Mouse (Mus musculus) midbrain, embryonic 13.5 days (tissue): ENCODE data around the gene Olfr922. TPM values are rescaled to one million over a fixed set of nuclear protein-coding genes. Genes with fewer than 3 reads are reported as not detected.

ENCODE experiments used
- ATAC-seq: fragments of 200-750 bp; cut with Nextera tagmentation; 2 replicates; pipeline ENCODE4 v1.8.0; 2017; ENCODE audit warnings: mild to moderate bottlenecking, moderate TSS enrichment, moderate library complexity
- H3K27ac ChIP-seq: fragments of 300-500 bp; sonication (generic); 2 replicates; pipeline ENCODE4 v1.5.1; 2015; ENCODE audit warnings: inconsistent platforms, mild to moderate bottlenecking, moderate library complexity
- H3K27me3 ChIP-seq: fragments of 300-500 bp; sonication (generic); 2 replicates; pipeline ENCODE4 v1.6.1; 2015; ENCODE audit warnings: mild to moderate bottlenecking, inconsistent platforms
- H3K36me3 ChIP-seq: fragments of 300-500 bp; sonication (generic); 2 replicates; pipeline ENCODE4 v1.6.1; 2015; ENCODE audit warnings: mild to moderate bottlenecking, inconsistent platforms
- H3K4me1 ChIP-seq: fragments of 300-500 bp; sonication (generic); replicated peaks from 2 replicates; pipeline ENCODE4 v1.6.1; 2015; ENCODE audit warnings: inconsistent platforms
- H3K4me2 ChIP-seq: fragments of 300-500 bp; sonication (generic); replicated peaks from 2 replicates; pipeline ENCODE4 v1.6.1; 2015; ENCODE audit warnings: moderate library complexity, mild to moderate bottlenecking, inconsistent platforms
- H3K4me3 ChIP-seq: fragments of 300-500 bp; sonication (generic); replicated peaks from 2 replicates; pipeline ENCODE4 v1.5.1; 2015; ENCODE audit warnings: mild to moderate bottlenecking, inconsistent platforms
- H3K9ac ChIP-seq: fragments of 300-500 bp; sonication (generic); replicated peaks from 2 replicates; pipeline ENCODE4 v1.6.1; 2015; ENCODE audit warnings: mild to moderate bottlenecking, inconsistent platforms
- H3K9me3 ChIP-seq: fragments of 300-500 bp; sonication (generic); 2 replicates; pipeline ENCODE4 v1.6.1; 2016; ENCODE audit warnings: mild to moderate bottlenecking, inconsistent platforms
- WGBS: fragments of 180-500 bp; shearing (Covaris S2); methylation state at CpG from one replicate; pipeline ENCODE4 v1.1.7; 2015; 5-methylcytosine and 5-hydroxymethylcytosine counted together
- polyA plus RNA-seq: library from polyadenylated mRNA; unstranded; fragments of >200 nt; fragmentation: Nextera tagmentation; extraction: Ambion mirVana; gene quantifications from 2 replicates; pipeline ENCODE4 v1.2.1, GENCODE M21; 2015

The Olfr922 gene
- not detected in 2 replicates for polyA plus RNA-seq

DNA sequence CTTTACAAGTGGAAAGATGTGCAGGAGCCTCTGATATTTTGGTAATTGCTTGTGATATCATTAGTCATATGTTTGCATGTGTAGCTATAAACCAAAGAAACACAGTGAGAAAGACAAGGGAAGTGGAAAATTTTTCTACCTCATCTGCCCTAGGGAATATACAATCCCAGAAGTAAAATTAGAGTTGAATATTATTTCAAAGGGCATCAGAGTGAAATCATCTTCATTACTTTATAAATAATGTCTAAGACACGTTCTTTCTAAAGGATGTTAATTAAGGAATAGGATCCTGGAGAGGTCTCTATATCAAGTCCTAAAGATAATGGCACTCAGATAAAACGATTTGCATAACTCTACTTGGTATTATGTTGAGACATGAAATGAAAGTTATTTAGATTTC, at the start of gene Olfr922:
Gene Olfr922, plus strand, starts transcription at position 301 of the 400 bp plus-strand sequence.
- 79% methylated on average over 2 of the region's 2 CpGs for WGBS
- no peak for ATAC-seq

DNA sequence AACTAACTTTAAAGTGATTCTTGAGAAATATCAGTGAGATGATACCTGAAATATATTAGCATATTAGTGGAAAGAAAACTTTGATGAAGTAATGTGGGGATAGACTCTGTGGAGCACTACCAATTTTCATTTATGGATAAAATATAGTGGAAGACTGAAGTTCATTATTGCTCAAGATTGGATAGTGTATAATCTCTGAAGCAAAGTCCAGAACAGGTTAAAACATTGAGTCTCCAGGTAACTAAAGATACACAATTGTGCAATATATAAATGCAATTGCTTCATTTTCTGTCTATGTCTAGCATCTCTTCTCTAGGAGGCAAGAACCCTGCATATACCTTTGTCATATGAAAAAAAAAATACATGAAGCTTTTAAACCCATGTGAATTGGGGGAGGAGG, 41.6 kb upstream of the Olfr922 start, which contains the start of gene Olfr921:
Gene Olfr921, plus strand, starts transcription at position 301 of the 400 bp plus-strand sequence.
- no peak within 1 kb of the TSS for H3K4me2 ChIP-seq
- no peaks in the 10 kb centered on the region for H3K4me1 ChIP-seq
- no peaks in the 10 kb centered on the region for H3K36me3 ChIP-seq
- H3K9me3 ChIP-seq, result no peaks in the 10 kb centered on the region
- ATAC-seq, result no peak
- no peak within 1 kb of the TSS for H3K9ac ChIP-seq
- no peak within 1 kb of the TSS for H3K27ac ChIP-seq
- H3K4me3 ChIP-seq, result no peak within 1 kb of the TSS
- no peaks in the 10 kb centered on the region for H3K27me3 ChIP-seq

More for the DNA sequence above, at the start of gene Olfr922:
- H3K4me3 ChIP-seq, result no peak within 1 kb of the TSS
- no peak within 1 kb of the TSS for H3K9ac ChIP-seq
- H3K4me2 ChIP-seq, result no peak within 1 kb of the TSS
- H3K27ac ChIP-seq, result no peak within 1 kb of the TSS
- no peaks in the 10 kb centered on the region for H3K27me3 ChIP-seq
- no peaks in the 10 kb centered on the region for H3K36me3 ChIP-seq
- H3K9me3 ChIP-seq, result no peaks in the 10 kb centered on the region
- no peaks in the 10 kb centered on the region for H3K4me1 ChIP-seq

DNA sequence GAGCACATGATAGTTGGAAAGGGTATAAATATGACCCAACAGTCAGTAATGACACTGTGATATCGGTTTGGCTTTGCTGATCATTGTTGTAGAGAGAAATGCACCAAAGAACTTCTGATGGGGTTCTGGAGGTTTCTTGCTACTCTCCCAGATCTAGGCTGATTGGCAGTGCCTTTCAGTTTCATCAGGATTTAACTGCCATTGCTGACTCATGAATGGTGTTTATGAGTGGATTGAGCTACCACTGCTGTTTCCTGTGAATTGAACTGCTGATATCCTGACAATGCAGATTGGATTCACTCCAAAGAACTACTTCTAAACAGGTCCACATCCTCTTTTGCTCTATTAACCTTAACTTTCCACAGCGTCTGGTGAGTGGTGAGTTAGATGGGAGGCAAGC, 21.7 kb upstream of the Olfr922 start:
- Histone ChIP-seq H3K9ac (no peak overlapping the region), H3K9me3 (no peaks in the 10 kb centered on the region), H3K27ac (no peak overlapping the region), H3K27me3 (no peaks in the 10 kb centered on the region), H3K4me2 (no peak overlapping the region), H3K4me3 (no peak overlapping the region), H3K4me1 (no peaks in the 10 kb centered on the region), H3K36me3 (no peaks in the 10 kb centered on the region)
- ATAC-seq, result no peak
- WGBS, result 90% methylated on average over 2 of the region's 2 CpGs

DNA sequence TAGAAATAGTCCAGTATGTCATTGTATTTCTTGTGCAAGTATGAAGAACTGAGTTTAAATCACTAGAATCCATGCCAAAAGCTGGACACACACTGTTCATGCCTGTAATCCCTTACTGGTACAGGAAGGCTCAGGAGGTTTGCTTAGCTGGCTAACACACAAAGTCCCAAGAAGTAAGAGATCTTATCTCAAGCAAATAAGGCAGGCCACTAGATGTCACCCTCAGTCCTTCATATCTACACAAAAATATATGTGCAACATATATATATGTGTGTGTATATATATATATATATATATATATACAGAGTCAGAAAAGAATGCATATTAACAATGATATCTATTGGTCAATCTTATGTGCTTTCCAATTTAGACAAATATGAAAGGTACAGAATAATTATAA, 8.7 kb upstream of the Olfr922 start:
- Histone ChIP-seq H3K4me3 (no peak overlapping the region), H3K4me2 (no peak overlapping the region), H3K27me3 (no peaks in the 10 kb centered on the region), H3K4me1 (no peaks in the 10 kb centered on the region), H3K36me3 (no peaks in the 10 kb centered on the region), H3K9me3 (no peaks in the 10 kb centered on the region), H3K9ac (no peak overlapping the region), H3K27ac (no peak overlapping the region)
- no peak for ATAC-seq

DNA sequence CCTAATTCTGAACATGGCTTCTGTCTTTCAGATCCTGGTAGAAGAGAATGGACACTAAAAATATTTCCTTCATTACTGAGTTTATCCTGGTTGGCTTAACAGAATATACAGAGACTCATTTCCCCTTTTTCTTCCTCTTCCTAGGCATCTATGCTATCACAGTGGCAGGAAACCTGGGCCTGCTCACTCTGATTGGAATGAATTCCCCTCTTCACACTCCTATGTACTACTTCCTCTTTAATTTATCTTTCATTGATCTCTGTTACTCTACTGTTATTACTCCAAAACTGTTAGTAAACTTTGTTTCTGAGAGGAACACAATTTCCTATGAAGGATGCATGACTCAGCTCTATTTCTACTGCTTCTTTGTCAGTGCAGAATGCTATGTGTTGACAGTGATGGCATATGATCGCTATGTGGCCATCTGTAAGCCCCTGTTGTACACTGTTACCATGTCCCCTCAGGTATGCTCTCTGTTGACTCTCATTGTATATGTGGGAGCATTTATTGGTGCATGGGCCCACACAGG, 1.1 kb downstream of the Olfr922 start:
- ATAC-seq, result no peak
- Histone ChIP-seq H3K9ac (no peak overlapping the region), H3K27ac (no peak overlapping the region), H3K36me3 (no peaks in the 10 kb centered on the region), H3K9me3 (no peaks in the 10 kb centered on the region), H3K27me3 (no peaks in the 10 kb centered on the region), H3K4me2 (no peak overlapping the region), H3K4me3 (no peak overlapping the region), H3K4me1 (no peaks in the 10 kb centered on the region)
- 88% methylated on average over 1 of the region's 1 CpGs for WGBS

DNA sequence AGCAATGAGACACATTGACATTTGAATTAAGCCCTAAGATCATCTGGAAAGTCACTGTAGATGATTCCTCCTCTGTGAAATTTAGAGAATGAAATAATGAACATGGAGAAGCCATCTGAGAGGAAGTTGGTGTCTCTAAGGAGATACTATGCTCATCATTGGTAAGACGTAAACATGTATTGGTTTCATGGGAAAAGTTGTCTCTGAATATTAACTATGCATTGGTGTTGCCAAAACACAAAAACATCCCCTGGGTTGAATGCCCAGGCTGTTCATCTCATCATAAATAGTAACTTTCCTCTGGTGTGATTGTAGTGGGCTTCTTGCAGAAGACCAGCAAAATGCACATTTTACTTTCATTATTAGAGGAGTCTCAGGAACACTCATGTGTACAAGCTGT, 11.8 kb downstream of the Olfr922 start, which contains the start of gene Olfr923:
Gene Olfr923, plus strand, starts transcription at position 301 of the 400 bp plus-strand sequence.
- whole genome bisulfite sequencing, result 88% methylated on average over 1 of the region's 1 CpGs

DNA sequence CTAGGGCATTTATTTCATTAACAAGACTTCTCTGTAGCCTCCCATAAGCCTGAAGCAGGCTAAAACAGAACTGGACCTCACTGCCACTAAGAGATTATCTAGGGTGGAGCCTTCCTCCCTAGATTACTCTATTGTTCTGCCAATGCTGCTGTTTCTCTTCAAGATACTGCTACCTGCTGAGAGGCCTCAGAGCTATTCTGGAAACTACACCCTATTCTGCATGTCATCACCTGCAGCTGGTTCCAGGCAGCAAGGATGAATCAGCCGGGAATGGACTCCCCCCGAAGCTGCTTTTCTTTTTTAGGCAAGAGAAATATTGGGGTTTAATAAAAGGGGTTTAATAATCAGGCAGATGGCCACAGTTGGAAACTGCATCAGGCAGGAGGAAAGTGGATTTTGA, 18.6 kb downstream of the Olfr922 start:
- no peak for ATAC-seq

More for the DNA sequence above, 11.8 kb downstream of the Olfr922 start, which contains the start of gene Olfr923:
- H3K4me1 ChIP-seq, result no peaks in the 10 kb centered on the region
- no peak within 1 kb of the TSS for H3K27ac ChIP-seq
- no peak for ATAC-seq
- no peaks in the 10 kb centered on the region for H3K27me3 ChIP-seq
- H3K9ac ChIP-seq, result no peak within 1 kb of the TSS
- no peaks in the 10 kb centered on the region for H3K9me3 ChIP-seq
- H3K4me3 ChIP-seq, result no peak within 1 kb of the TSS
- no peaks in the 10 kb centered on the region for H3K36me3 ChIP-seq
- no peak within 1 kb of the TSS for H3K4me2 ChIP-seq

DNA sequence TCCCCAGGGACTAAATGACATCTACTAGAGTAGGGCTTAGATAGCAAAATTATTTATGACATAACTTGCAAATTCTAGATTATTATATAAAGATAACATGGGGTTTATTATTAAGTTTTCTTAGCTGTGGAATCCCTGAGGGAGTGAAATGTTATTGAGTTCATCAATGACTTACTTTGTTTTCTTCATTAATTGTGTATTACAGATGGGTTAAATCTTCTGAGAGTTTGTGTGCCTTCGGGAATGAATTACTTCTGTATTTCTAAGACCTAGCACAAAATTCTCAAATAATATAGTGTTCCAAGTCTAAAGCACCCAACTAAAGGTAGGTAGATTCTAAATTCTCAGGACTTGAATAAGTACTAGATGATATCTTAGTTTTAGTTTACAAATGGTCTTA, 29.7 kb downstream of the Olfr922 start, which contains the start of gene Olfr924:
Gene Olfr924, plus strand, starts transcription at position 301 of the 400 bp plus-strand sequence.
- Histone ChIP-seq H3K4me1 (no peaks in the 10 kb centered on the region), H3K27me3 (no peaks in the 10 kb centered on the region), H3K36me3 (no peaks in the 10 kb centered on the region), H3K4me2 (no peak within 1 kb of the TSS), H3K27ac (no peak within 1 kb of the TSS), H3K9me3 (no peaks in the 10 kb centered on the region), H3K9ac (no peak within 1 kb of the TSS), H3K4me3 (no peak within 1 kb of the TSS)
- WGBS, result 93% methylated on average over 1 of the region's 1 CpGs
- no peak for ATAC-seq

More for the DNA sequence above, 18.6 kb downstream of the Olfr922 start:
- Histone ChIP-seq H3K9ac (no peak overlapping the region), H3K4me1 (no peaks in the 10 kb centered on the region), H3K4me2 (no peak overlapping the region), H3K36me3 (no peaks in the 10 kb centered on the region), H3K9me3 (no peaks in the 10 kb centered on the region), H3K4me3 (no peak overlapping the region), H3K27ac (no peak overlapping the region), H3K27me3 (no peaks in the 10 kb centered on the region)
- WGBS, result 74% methylated on average over 2 of the region's 2 CpGs

DNA sequence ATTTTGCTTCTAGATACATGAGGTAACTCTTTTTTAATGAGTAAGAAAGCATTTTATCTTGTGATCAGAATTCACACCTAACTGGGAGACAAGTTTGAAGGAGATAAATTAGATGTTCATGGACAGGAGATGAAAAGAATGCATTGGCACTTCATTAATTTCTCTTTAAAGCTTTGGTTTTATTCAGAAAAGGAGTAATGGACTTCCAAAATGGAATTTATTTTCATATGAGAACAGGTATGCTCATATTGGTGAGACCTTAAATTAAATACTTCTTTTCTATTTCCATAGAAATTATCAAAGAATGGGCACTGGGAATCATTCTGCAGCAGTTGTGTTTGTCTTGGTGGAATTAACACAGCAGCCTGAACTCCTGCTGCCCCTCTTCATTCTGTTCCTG, 40.3 kb downstream of the Olfr922 start, which contains the start of gene Olfr26:
Gene Olfr26, plus strand, starts transcription at position 301 of the 400 bp plus-strand sequence.
- no peaks in the 10 kb centered on the region for H3K27me3 ChIP-seq
- no peak within 1 kb of the TSS for H3K4me3 ChIP-seq
- no peak for ATAC-seq
- no peaks in the 10 kb centered on the region for H3K9me3 ChIP-seq
- no peak within 1 kb of the TSS for H3K9ac ChIP-seq
- no peaks in the 10 kb centered on the region for H3K36me3 ChIP-seq
- H3K4me2 ChIP-seq, result no peak within 1 kb of the TSS
- H3K4me1 ChIP-seq, result no peaks in the 10 kb centered on the region
- H3K27ac ChIP-seq, result no peak within 1 kb of the TSS

Other genes starting within 250 kb of the Olfr922 start
- not detected in 2 replicates for gene Olfr912, start 234.4 kb upstream of the Olfr922 start, polyA plus RNA-seq
- not detected in 2 replicates for gene Olfr913, start 221.9 kb upstream of the Olfr922 start, polyA plus RNA-seq
- not detected in 2 replicates for gene Olfr914, start 209.5 kb upstream of the Olfr922 start, polyA plus RNA-seq
- not detected in 2 replicates for gene Olfr916, start 154.7 kb upstream of the Olfr922 start, polyA plus RNA-seq
- gene Olfr917, start 148.8 kb upstream of the Olfr922 start, polyA plus RNA-seq, result not detected in 2 replicates
- not detected in 2 replicates for gene Olfr918, start 140.0 kb upstream of the Olfr922 start, polyA plus RNA-seq
- not detected in 2 replicates for gene Olfr919, start 110.9 kb upstream of the Olfr922 start, polyA plus RNA-seq
- 6.0 and 8.3 TPM in 2 replicates for gene Vwa5a, start 96.3 kb upstream of the Olfr922 start, polyA plus RNA-seq
- gene Olfr920, start 62.3 kb upstream of the Olfr922 start, polyA plus RNA-seq, result not detected in 2 replicates
- not detected in 2 replicates for gene Olfr921, start 41.5 kb upstream of the Olfr922 start, polyA plus RNA-seq
- gene Olfr923, start 11.9 kb downstream of the Olfr922 start, polyA plus RNA-seq, result not detected in 2 replicates
- not detected in 2 replicates for gene Olfr924, start 29.8 kb downstream of the Olfr922 start, polyA plus RNA-seq
- not detected in 2 replicates for gene Olfr26, start 40.4 kb downstream of the Olfr922 start, polyA plus RNA-seq
- gene Olfr926, start 62.5 kb downstream of the Olfr922 start, polyA plus RNA-seq, result not detected in 2 replicates
- not detected in 2 replicates for gene Olfr930, start 115.2 kb downstream of the Olfr922 start, polyA plus RNA-seq
- gene Olfr933, start 157.7 kb downstream of the Olfr922 start, polyA plus RNA-seq, result not detected in 2 replicates
- gene Olfr934, start 173.7 kb downstream of the Olfr922 start, polyA plus RNA-seq, result not detected in 2 replicates
- gene Olfr935, start 185.1 kb downstream of the Olfr922 start, polyA plus RNA-seq, result not detected in 2 replicates
- not detected in 2 replicates for gene Olfr146, start 208.8 kb downstream of the Olfr922 start, polyA plus RNA-seq